Mouse (Mus musculus) neural tube, embryonic 11.5 days (tissue): ENCODE results near the gene Max. TPM values are rescaled to one million over a fixed set of nuclear protein-coding genes. Genes with fewer than 3 reads are reported as not detected.

Source experiments
- ATAC-seq: fragments of 200-750 bp; cut with Nextera tagmentation; 2 replicates; pipeline ENCODE4 v1.8.0; 2017; ENCODE audit warnings: moderate number of reproducible peaks, mild to moderate bottlenecking, moderate TSS enrichment, moderate library complexity; ENCODE audit not compliant: insufficient read depth, low FRiP score, low TSS enrichment
- DNase-seq: peaks from one replicate; pipeline ENCODE4 v3.0.0-alpha.2; 2015; ENCODE audit warnings: low spot score
- H3K27ac ChIP-seq: fragments of 300-500 bp; sonication (generic); 2 replicates; pipeline ENCODE4 v1.5.1; 2014; ENCODE audit warnings: low read depth, mild to moderate bottlenecking, low read length
- H3K27me3 ChIP-seq: fragments of 300-500 bp; sonication (generic); 2 replicates; pipeline ENCODE4 v1.6.1; 2014; ENCODE audit warnings: mild to moderate bottlenecking, low read length, mixed read lengths; ENCODE audit not compliant: control insufficient read depth, insufficient read depth
- H3K36me3 ChIP-seq: fragments of 300-500 bp; sonication (generic); 2 replicates; pipeline ENCODE4 v1.6.1; 2014; ENCODE audit warnings: mild to moderate bottlenecking, low read length, moderate library complexity, mixed read lengths; ENCODE audit not compliant: control insufficient read depth, insufficient read depth
- H3K4me1 ChIP-seq: fragments of 300-500 bp; sonication (generic); 2 replicates; pipeline ENCODE4 v1.6.1; 2014; ENCODE audit warnings: low read length, mixed read lengths; ENCODE audit not compliant: control insufficient read depth, insufficient read depth
- H3K4me2 ChIP-seq: fragments of 300-500 bp; sonication (generic); 2 replicates; pipeline ENCODE4 v1.6.1; 2014; ENCODE audit warnings: low read depth, mild to moderate bottlenecking, moderate library complexity
- H3K4me3 ChIP-seq: fragments of 300-500 bp; sonication (generic); 2 replicates; pipeline ENCODE4 v1.5.1; 2014; ENCODE audit warnings: low read depth, low read length
- H3K9ac ChIP-seq: fragments of 300-500 bp; sonication (generic); 2 replicates; pipeline ENCODE4 v1.6.1; 2014; ENCODE audit warnings: mild to moderate bottlenecking, low read length
- H3K9me3 ChIP-seq: fragments of 300-500 bp; sonication (generic); 2 replicates; pipeline ENCODE4 v1.6.1; 2016; ENCODE audit warnings: low read length; ENCODE audit not compliant: control insufficient read depth
- WGBS: fragments of 180-500 bp; shearing (Covaris S2); extraction: QIAGEN DNeasy Blood & Tissue Kit; methylation state at CpG from one replicate; pipeline ENCODE4 v1.1.7; 2014; 5-methylcytosine and 5-hydroxymethylcytosine counted together
- polyA plus RNA-seq: library from polyadenylated mRNA; unstranded; fragments of >200 nt; fragmentation: Nextera tagmentation; extraction: Ambion mirVana; gene quantifications from 2 replicates; pipeline ENCODE4 v1.2.1, GENCODE M21; 2014

The Max gene
- polyA plus RNA-seq, 1 experiment from 2014 or later = 20.6 TPM

- Histone ChIP-seq H3K9me3 (no peaks in the 10 kb centered on the region), H3K27me3 (no peaks in the 10 kb centered on the region), H3K4me3 (no peak overlapping the region), H3K9ac (no peak overlapping the region), H3K4me1 (no peaks in the 10 kb centered on the region), H3K27ac (no peak overlapping the region), H3K4me2 (no peak overlapping the region), H3K36me3 (0 out of 2 replicates have a peak, but pooled peaks cover 4% of the 10 kb centered on the region)
- DNase-seq = no peak
- WGBS = 87% methylated on average over 6 of the region's 6 CpGs
- no peak for ATAC-seq
Observed at GRCm38 (mm10) chr12:76932688-76933060, 29.3 kb downstream of the Max start.

GRCm38 (mm10) chr12:76931739-76932687, 30.0 kb downstream of the Max start:
- Histone ChIP-seq H3K4me2 (no peak overlapping the region), H3K4me1 (no peaks in the 10 kb centered on the region), H3K9ac (no peak overlapping the region), H3K27me3 (no peaks in the 10 kb centered on the region), H3K9me3 (no peaks in the 10 kb centered on the region), H3K36me3 (0 out of 2 replicates have a peak, but pooled peaks cover 4% of the 10 kb centered on the region), H3K27ac (no peak overlapping the region), H3K4me3 (no peak overlapping the region)
- ATAC-seq (no peak), DNase-seq (no peak)
- 74% methylated on average over 14 of the region's 14 CpGs for WGBS

- WGBS = 68% methylated on average over 6 of the region's 6 CpGs
- Histone ChIP-seq H3K9me3 (no peaks in the 10 kb centered on the region), H3K36me3 (no peaks in the 10 kb centered on the region), H3K4me3 (no peak overlapping the region), H3K27me3 (no peaks in the 10 kb centered on the region), H3K27ac (no peak overlapping the region), H3K4me2 (no peak overlapping the region), H3K9ac (no peak overlapping the region), H3K4me1 (no peaks in the 10 kb centered on the region)
- ATAC-seq = no peak
- no peak for DNase-seq
Observed at GRCm38 (mm10) chr12:76930177-76930576, 31.8 kb downstream of the Max start.

GRCm38 (mm10) chr12:76927539-76927938, 34.5 kb downstream of the Max start:
- Histone ChIP-seq H3K4me3 (no peak overlapping the region), H3K36me3 (no peaks in the 10 kb centered on the region; the same call in 1 of the 2 replicates), H3K4me2 (no peak overlapping the region), H3K9ac (no peak overlapping the region), H3K4me1 (no peaks in the 10 kb centered on the region), H3K27me3 (no peaks in the 10 kb centered on the region), H3K9me3 (no peaks in the 10 kb centered on the region), H3K27ac (no peak overlapping the region)
- WGBS = 69% methylated on average over 10 of the region's 10 CpGs
- DNase-seq = no peak
- ATAC-seq = no peak

- Histone ChIP-seq H3K4me1 (no peaks in the 10 kb centered on the region), H3K4me3 (no peak overlapping the region), H3K4me2 (no peak overlapping the region), H3K9ac (no peak overlapping the region), H3K27ac (no peak overlapping the region), H3K27me3 (no peaks in the 10 kb centered on the region), H3K36me3 (no peaks in the 10 kb centered on the region; the same call in 1 of the 2 replicates), H3K9me3 (no peaks in the 10 kb centered on the region)
- DNase-seq = no peak
- no peak for ATAC-seq
- WGBS = 91% methylated on average over 3 of the region's 3 CpGs
Observed at GRCm38 (mm10) chr12:76927012-76927411, 35.0 kb downstream of the Max start.

GRCm38 (mm10) chr12:76926338-76926945, 35.6 kb downstream of the Max start:
- no peak overlapping the region for H3K4me2 ChIP-seq
- no peak for ATAC-seq
- no peak overlapping the region for H3K4me3 ChIP-seq
- no peak for DNase-seq
- H3K27me3 ChIP-seq = no peaks in the 10 kb centered on the region
- 86% methylated on average over 10 of the region's 10 CpGs for WGBS
- no peaks in the 10 kb centered on the region for H3K4me1 ChIP-seq
- no peaks in the 10 kb centered on the region; the same call in 1 of the 2 replicates for H3K36me3 ChIP-seq
- no peak overlapping the region for H3K9ac ChIP-seq
- H3K9me3 ChIP-seq = no peaks in the 10 kb centered on the region
- H3K27ac ChIP-seq = no peak overlapping the region

GRCm38 (mm10) chr12:76924904-76925604, 36.9 kb downstream of the Max start:
- no peak overlapping the region for H3K4me3 ChIP-seq
- ATAC-seq (no peak), DNase-seq (no peak)
- no peaks in the 10 kb centered on the region for H3K4me1 ChIP-seq
- no peak overlapping the region for H3K4me2 ChIP-seq
- no peak overlapping the region for H3K27ac ChIP-seq
- no peaks in the 10 kb centered on the region for H3K27me3 ChIP-seq
- H3K9me3 ChIP-seq = no peaks in the 10 kb centered on the region
- H3K36me3 ChIP-seq = no peaks in the 10 kb centered on the region; the same call in 1 of the 2 replicates
- 91% methylated on average over 10 of the region's 10 CpGs for WGBS
- H3K9ac ChIP-seq = no peak overlapping the region

GRCm38 (mm10) chr12:76923118-76923517, 38.9 kb downstream of the Max start:
- Histone ChIP-seq H3K4me1 (no peaks in the 10 kb centered on the region), H3K27ac (no peak overlapping the region), H3K4me3 (no peak overlapping the region), H3K9me3 (no peaks in the 10 kb centered on the region), H3K9ac (no peak overlapping the region), H3K36me3 (no peaks in the 10 kb centered on the region; the same call in 1 of the 2 replicates), H3K4me2 (no peak overlapping the region), H3K27me3 (no peaks in the 10 kb centered on the region)
- DNase-seq = no peak
- 95% methylated on average over 8 of the region's 8 CpGs for WGBS
- no peak for ATAC-seq
